Mouse (Mus musculus): ENCODE measurements around the gene Zfp697. TPM values are rescaled to one million over a fixed set of nuclear protein-coding genes. Genes with fewer than 3 reads are reported as not detected.
A peak's percentile ranks its signal among the peaks of the same experiment; 100 is the strongest.
"Not testable (repeated sequence)": the region's sequence is repeated elsewhere in the genome, so short reads cannot be mapped to it uniquely, and the experiment has no call there.

Zfp697 gene
- polyA plus RNA-seq, 1 experiment from 2014 or later = 2.9 TPM

DNA sequence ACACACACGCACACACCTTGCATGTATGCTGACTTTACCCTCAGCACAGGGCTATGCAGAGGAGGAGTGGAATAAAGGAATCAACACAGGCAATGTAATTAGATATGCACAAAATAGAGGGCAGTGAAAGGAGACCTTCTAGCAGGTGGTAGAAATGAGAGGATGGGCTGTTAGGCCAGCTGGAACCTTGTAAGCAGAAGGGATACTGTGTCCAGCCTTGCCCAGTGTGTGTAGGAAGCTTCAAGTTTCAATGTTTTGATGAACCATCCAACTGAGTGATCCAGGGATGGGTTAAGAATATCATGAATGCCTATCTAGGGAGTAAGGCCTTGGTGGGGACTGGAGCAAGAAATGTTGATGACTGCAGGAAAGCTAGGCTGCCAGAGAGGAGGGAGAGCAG is 166.2 kb downstream of the Zfp697 start:
- not testable (repeated sequence) for DNase-seq; ATAC-seq; H3K4me2 ChIP-seq (ENCODE audit: low read depth, low read length); H3K27ac ChIP-seq (ENCODE audit: low read depth); H3K4me1 ChIP-seq (ENCODE audit: insufficient read depth); H3K36me3 ChIP-seq (replicated peaks; ENCODE audit: insufficient read depth, low read length); H3K9ac ChIP-seq (replicated peaks); H3K27me3 ChIP-seq (ENCODE audit: insufficient read depth, low read length); H3K9me3 ChIP-seq (ENCODE audit: low read length); H3K4me3 ChIP-seq (ENCODE audit: low read depth, low read length)
- WGBS (ENCODE audit: insufficient replicate concordance) = no CpG with 5 or more reads among the region's 1 CpGs

DNA sequence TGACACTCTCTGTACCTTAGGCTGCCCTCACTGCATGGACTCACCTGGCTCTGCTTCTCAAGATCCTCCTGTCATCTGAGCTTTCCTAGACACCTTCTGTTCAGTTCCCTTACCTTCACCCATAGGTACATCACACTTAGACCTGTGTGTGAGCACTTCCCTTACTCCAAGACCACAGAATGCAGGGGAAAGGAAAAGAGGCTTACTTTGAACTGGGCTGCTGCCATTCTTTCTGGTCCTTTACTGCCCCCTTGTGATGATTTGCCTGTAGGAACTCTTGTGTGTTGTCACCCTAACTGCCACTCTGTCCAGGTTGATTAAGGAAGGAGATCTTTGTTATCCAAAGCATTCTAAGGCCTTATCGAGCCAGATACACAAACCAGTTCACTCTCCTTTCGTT is 168.0 kb downstream of the Zfp697 start:
- not testable (repeated sequence) for H3K9ac ChIP-seq (replicated peaks); H3K4me3 ChIP-seq (ENCODE audit: low read depth, low read length); H3K27me3 ChIP-seq (ENCODE audit: insufficient read depth, low read length); H3K27ac ChIP-seq (ENCODE audit: low read depth); DNase-seq; H3K9me3 ChIP-seq (ENCODE audit: low read length); H3K36me3 ChIP-seq (replicated peaks; ENCODE audit: insufficient read depth, low read length); H3K4me2 ChIP-seq (ENCODE audit: low read depth, low read length); H3K4me1 ChIP-seq (ENCODE audit: insufficient read depth)
- 0 out of 2 replicates have a peak, but pooled peaks have one; percentile 31 for ATAC-seq
- no CpG with 5 or more reads among the region's 2 CpGs for WGBS (ENCODE audit: insufficient replicate concordance)

DNA sequence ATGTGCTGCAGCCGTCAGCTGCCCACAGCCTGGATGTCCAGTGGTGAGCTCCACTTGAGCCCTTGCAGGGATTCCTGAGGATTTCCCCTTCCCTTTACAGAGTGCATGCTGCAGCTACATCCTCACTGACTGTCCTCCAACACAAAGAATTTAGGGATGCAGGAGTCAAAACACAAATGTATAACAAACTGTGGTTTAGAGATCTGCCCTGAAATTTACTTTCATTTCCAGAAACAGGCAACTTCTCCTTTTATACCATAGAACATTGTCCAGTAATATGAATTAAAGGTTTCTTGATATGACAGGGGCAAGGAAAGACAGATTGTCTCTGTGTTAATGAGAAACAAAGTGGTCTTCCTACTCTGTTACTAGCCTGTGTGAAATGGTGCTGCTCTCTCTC is 168.6 kb downstream of the Zfp697 start:
- DNase-seq; H3K4me2 ChIP-seq (ENCODE audit: low read depth, low read length); ATAC-seq; H3K9me3 ChIP-seq (ENCODE audit: low read length); H3K27me3 ChIP-seq (ENCODE audit: insufficient read depth, low read length); H3K36me3 ChIP-seq (replicated peaks; ENCODE audit: insufficient read depth, low read length); H3K27ac ChIP-seq (ENCODE audit: low read depth); H3K4me3 ChIP-seq (ENCODE audit: low read depth, low read length); H3K4me1 ChIP-seq (ENCODE audit: insufficient read depth); H3K9ac ChIP-seq (replicated peaks): not testable (repeated sequence)
- no CpG with 5 or more reads among the region's 1 CpGs for WGBS (ENCODE audit: insufficient replicate concordance)

DNA sequence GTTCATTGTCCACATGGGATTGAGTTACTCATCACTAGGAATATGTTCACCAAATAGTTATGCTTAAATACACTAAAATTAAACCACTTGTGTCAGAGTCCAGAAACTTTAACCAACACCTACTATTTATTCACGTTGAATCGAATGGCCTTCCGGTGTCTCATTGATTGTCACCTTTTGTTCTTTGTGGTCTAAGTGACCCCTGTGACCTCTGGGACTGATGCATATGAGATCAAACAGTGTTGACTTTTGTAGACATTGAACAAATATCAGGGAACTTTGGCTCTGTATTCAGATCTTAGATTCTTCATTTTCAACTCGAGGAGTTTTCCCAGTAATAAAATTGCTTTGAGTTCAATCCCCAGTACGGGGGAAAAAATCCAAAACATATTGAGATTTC is 178.4 kb downstream of the Zfp697 start:
- not testable (repeated sequence) for H3K4me3 ChIP-seq (ENCODE audit: low read depth, low read length); H3K4me2 ChIP-seq (ENCODE audit: low read depth, low read length); H3K4me1 ChIP-seq (ENCODE audit: insufficient read depth); H3K9ac ChIP-seq (replicated peaks); H3K9me3 ChIP-seq (ENCODE audit: low read length); H3K27ac ChIP-seq (ENCODE audit: low read depth); H3K36me3 ChIP-seq (replicated peaks; ENCODE audit: insufficient read depth, low read length); H3K27me3 ChIP-seq (ENCODE audit: insufficient read depth, low read length); DNase-seq
- WGBS (ENCODE audit: insufficient replicate concordance) = no CpG with 5 or more reads among the region's 5 CpGs
- ATAC-seq = peak; percentile 83

GRCm38 (mm10) chr3:98563831-98564230 is 181.6 kb downstream of the Zfp697 start:
- not testable (repeated sequence) for H3K27me3 ChIP-seq (ENCODE audit: insufficient read depth, low read length); H3K36me3 ChIP-seq (replicated peaks; ENCODE audit: insufficient read depth, low read length); H3K9me3 ChIP-seq (ENCODE audit: low read length); H3K4me3 ChIP-seq (ENCODE audit: low read depth, low read length); H3K4me1 ChIP-seq (ENCODE audit: insufficient read depth); H3K4me2 ChIP-seq (ENCODE audit: low read depth, low read length); H3K27ac ChIP-seq (ENCODE audit: low read depth); H3K9ac ChIP-seq (replicated peaks); DNase-seq; ATAC-seq
- WGBS (ENCODE audit: insufficient replicate concordance) = no CpG with 5 or more reads among the region's 2 CpGs

GRCm38 (mm10) chr3:98564894-98565293 is 182.6 kb downstream of the Zfp697 start:
- DNase-seq; H3K27me3 ChIP-seq (ENCODE audit: insufficient read depth, low read length); H3K4me3 ChIP-seq (ENCODE audit: low read depth, low read length); H3K27ac ChIP-seq (ENCODE audit: low read depth); H3K4me1 ChIP-seq (ENCODE audit: insufficient read depth); H3K4me2 ChIP-seq (ENCODE audit: low read depth, low read length); ATAC-seq; H3K9me3 ChIP-seq (ENCODE audit: low read length); H3K9ac ChIP-seq (replicated peaks); H3K36me3 ChIP-seq (replicated peaks; ENCODE audit: insufficient read depth, low read length): not testable (repeated sequence)
- WGBS (ENCODE audit: insufficient replicate concordance) = no CpG with 5 or more reads among the region's 3 CpGs

DNA sequence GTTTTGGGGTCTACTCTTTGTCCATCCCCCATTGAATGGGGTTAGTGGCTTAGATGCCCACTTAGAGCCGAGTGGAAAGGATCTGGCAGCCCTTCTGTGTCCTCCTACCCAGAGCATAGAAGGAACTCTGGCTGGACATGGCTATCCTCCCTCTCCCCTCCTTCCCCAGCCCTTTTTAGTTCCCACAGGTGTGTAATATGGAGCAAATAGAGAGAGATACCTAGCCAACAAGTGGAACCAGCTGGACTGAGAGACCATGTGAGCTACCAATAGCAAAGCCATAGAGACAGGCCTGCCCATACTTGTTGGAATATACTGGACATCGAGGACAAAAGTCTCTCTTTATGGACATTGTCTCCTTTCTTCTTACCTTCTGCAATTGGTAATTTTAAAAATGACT is 185.5 kb downstream of the Zfp697 start:
- H3K36me3 ChIP-seq (replicated peaks; ENCODE audit: insufficient read depth, low read length); H3K27me3 ChIP-seq (ENCODE audit: insufficient read depth, low read length); H3K4me3 ChIP-seq (ENCODE audit: low read depth, low read length); H3K9me3 ChIP-seq (ENCODE audit: low read length); H3K4me2 ChIP-seq (ENCODE audit: low read depth, low read length); H3K4me1 ChIP-seq (ENCODE audit: insufficient read depth); H3K9ac ChIP-seq (replicated peaks); ATAC-seq; H3K27ac ChIP-seq (ENCODE audit: low read depth); DNase-seq: not testable (repeated sequence)
- 68% methylated on average over 2 of the region's 2 CpGs for WGBS (ENCODE audit: insufficient replicate concordance)

- H3K9ac ChIP-seq (replicated peaks); ATAC-seq; H3K27me3 ChIP-seq (ENCODE audit: insufficient read depth, low read length); DNase-seq; H3K9me3 ChIP-seq (ENCODE audit: low read length); H3K4me3 ChIP-seq (ENCODE audit: low read depth, low read length); H3K4me1 ChIP-seq (ENCODE audit: insufficient read depth); H3K36me3 ChIP-seq (replicated peaks; ENCODE audit: insufficient read depth, low read length); H3K4me2 ChIP-seq (ENCODE audit: low read depth, low read length); H3K27ac ChIP-seq (ENCODE audit: low read depth): not testable (repeated sequence)
- 83% methylated on average over 1 of the region's 1 CpGs for WGBS (ENCODE audit: insufficient replicate concordance)
Measured at GRCm38 (mm10) chr3:98581024-98581423, 198.8 kb downstream of the Zfp697 start.

DNA sequence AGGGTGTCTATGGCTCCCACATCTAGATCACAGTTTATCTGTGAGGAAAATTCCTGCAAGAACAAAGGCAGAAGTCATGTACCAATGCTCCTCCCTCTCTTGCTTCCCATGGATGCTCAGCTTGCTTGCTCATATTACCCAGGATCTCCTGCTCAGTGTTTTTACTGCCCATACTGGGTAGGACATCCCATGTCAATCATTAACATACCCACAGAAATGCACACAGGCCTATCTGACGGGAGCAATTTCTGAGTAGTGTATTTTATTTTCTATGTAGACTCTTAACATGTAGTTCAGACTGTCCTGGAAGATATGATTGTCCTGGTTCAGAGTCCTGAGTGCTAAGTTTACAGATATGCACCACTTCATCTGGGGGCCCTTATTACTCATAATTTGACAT is 199.9 kb downstream of the Zfp697 start:
- H3K9me3 ChIP-seq (ENCODE audit: low read length); H3K9ac ChIP-seq (replicated peaks); H3K27me3 ChIP-seq (ENCODE audit: insufficient read depth, low read length); H3K27ac ChIP-seq (ENCODE audit: low read depth); H3K4me1 ChIP-seq (ENCODE audit: insufficient read depth); DNase-seq; H3K4me2 ChIP-seq (ENCODE audit: low read depth, low read length); H3K36me3 ChIP-seq (replicated peaks; ENCODE audit: insufficient read depth, low read length); H3K4me3 ChIP-seq (ENCODE audit: low read depth, low read length): not testable (repeated sequence)
- no CpG with 5 or more reads among the region's 1 CpGs for WGBS (ENCODE audit: insufficient replicate concordance)
- peak; percentile 80 for ATAC-seq

DNA sequence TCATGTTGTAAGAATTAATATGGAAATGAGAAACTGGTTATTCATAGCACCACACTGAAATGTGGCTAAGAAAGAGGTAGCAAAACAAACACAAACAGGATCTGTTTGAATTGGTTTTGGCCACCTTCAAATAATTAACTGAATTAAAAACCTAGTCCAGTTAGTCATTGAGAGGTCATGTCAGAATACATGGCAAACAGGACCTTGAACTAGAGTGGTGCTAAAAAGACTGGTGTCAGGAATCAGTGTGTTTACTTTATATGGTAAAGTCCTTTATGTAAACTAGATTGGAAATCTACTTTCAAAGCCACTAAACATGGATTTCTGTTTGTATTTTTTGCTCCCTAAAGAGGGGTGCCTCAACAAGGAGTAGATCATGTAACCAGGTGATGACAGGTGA is 200.4 kb downstream of the Zfp697 start:
- H3K9ac ChIP-seq (replicated peaks); H3K27ac ChIP-seq (ENCODE audit: low read depth); H3K27me3 ChIP-seq (ENCODE audit: insufficient read depth, low read length); H3K4me1 ChIP-seq (ENCODE audit: insufficient read depth); H3K36me3 ChIP-seq (replicated peaks; ENCODE audit: insufficient read depth, low read length); DNase-seq; H3K9me3 ChIP-seq (ENCODE audit: low read length); H3K4me2 ChIP-seq (ENCODE audit: low read depth, low read length); H3K4me3 ChIP-seq (ENCODE audit: low read depth, low read length): not testable (repeated sequence)
- ATAC-seq = peak; percentile 83
